Mouse (Mus musculus): ENCODE results near the gene Gpx3. TPM values are rescaled to one million over a fixed set of nuclear protein-coding genes. Genes with fewer than 3 reads are reported as not detected.

Gpx3 gene
- polyA plus RNA-seq, 1 experiment from 2014 or later: 43.1 TPM

Other genes starting within 250 kb of the Gpx3 start
- 17.2 and 18.0 TPM in 2 replicates for gene Cdc42se2, start 114.8 kb upstream of the Gpx3 start, polyA plus RNA-seq (2015; fragmentation: Nextera tagmentation; extraction: Ambion mirVana)
- 2.6 and 4.1 TPM in 2 replicates for gene Lyrm7, start 41.5 kb upstream of the Gpx3 start, polyA plus RNA-seq (2015; fragmentation: Nextera tagmentation; extraction: Ambion mirVana)
- gene Hint1, start 36.1 kb upstream of the Gpx3 start, polyA plus RNA-seq (2015; fragmentation: Nextera tagmentation; extraction: Ambion mirVana): 305 and 377 TPM in 2 replicates
- 6.1 and 6.6 TPM in 2 replicates for gene Tnip1, start 60.5 kb downstream of the Gpx3 start, polyA plus RNA-seq (2015; fragmentation: Nextera tagmentation; extraction: Ambion mirVana)
- 54.2 and 57.5 TPM in 2 replicates for gene Anxa6, start 131.0 kb downstream of the Gpx3 start, polyA plus RNA-seq (2015; fragmentation: Nextera tagmentation; extraction: Ambion mirVana)
- gene Ccdc69, start 175.7 kb downstream of the Gpx3 start, polyA plus RNA-seq (2015; fragmentation: Nextera tagmentation; extraction: Ambion mirVana): 1.3 and 1.4 TPM in 2 replicates
- gene Gm2a, start 195.7 kb downstream of the Gpx3 start, polyA plus RNA-seq (2015; fragmentation: Nextera tagmentation; extraction: Ambion mirVana): 22.4 and 26.8 TPM in 2 replicates
- gene Slc36a3, start 249.3 kb downstream of the Gpx3 start, polyA plus RNA-seq (2015; fragmentation: Nextera tagmentation; extraction: Ambion mirVana): not detected in 2 replicates

Measured in liver, embryonic 15.5 days (tissue).